Mouse (Mus musculus): Measurements from ENCODE around the gene Tdrd12. TPM values are rescaled to one million over a fixed set of nuclear protein-coding genes. Genes with fewer than 3 reads are reported as not detected.

Tdrd12 gene
- total RNA-seq, 2 experiments from 2014 or later, result 0.64 to 0.74 TPM

DNA sequence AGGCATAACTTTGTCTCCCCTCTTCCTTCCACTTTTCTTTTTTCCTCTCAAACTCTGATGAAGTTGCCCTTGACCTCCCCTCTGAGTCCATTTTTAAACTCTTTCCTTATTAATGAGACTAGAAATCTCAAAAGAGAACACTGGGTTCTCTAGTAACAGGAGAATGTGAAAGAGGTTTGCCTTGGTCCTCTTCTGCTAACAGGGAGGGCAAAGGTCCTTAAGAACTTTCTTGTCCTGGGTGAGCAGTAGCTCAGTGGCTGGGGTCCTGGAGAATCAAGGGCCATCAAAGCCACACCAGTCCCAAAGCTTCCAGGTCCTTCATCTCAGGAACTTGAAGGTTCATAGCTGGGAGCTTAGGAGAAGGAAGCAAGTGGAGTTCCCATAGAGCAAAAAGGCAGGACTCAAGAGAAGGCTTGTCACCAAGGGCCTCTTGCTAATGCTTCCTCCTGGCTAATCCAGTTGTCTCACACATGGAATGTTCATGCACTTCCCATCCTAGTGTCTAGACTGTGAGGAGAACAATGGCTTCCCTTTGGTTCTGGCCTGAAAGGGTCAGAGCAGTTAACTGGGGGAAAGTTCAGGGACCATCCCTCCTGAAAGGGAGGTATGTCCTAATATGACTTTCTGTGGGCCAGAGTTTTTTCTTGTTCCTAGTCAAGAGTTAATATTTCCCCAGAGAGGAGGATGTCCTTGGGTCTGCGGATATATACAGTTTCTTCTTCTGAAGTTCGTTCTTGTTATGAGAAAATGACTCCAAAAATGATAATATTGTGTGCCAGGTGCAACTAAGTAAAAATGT, 26.7 kb upstream of the Tdrd12 start:
- no peak for DNase-seq (ENCODE audit: low spot score in 2 of 2)
- H3K4me3 ChIP-seq, result no peak overlapping the region
- H3K27ac ChIP-seq, result no peak overlapping the region
- TF ChIP-seq CTCF (conservative IDR thresholded peaks at IDR 0.05), result no peak

DNA sequence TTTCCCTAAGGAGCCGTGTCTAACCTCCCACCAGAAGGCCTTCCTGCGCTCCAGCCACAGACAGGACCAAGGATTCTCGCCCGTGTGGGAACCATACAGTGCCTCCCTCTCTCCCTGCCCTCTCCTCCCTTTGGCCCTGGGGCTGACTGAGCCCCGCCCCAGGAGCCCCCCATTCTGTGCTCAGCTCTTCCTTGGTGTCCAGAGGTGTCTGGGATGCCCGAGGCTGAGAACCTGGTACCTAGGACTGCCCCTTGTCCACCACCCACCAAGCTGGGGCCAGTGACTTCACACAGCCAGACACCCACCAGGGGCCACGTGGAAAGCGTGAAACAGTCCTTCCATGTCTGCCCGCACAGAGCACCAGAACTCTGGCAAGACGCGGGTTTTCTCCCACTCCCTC, 25.5 kb upstream of the Tdrd12 start:
- Histone ChIP-seq H3K4me3 (no peak overlapping the region), H3K27ac (no peak overlapping the region)
- no peak for TF ChIP-seq CTCF (conservative IDR thresholded peaks at IDR 0.05)
- DNase-seq (ENCODE audit: low spot score in 2 of 2), result no peak

DNA sequence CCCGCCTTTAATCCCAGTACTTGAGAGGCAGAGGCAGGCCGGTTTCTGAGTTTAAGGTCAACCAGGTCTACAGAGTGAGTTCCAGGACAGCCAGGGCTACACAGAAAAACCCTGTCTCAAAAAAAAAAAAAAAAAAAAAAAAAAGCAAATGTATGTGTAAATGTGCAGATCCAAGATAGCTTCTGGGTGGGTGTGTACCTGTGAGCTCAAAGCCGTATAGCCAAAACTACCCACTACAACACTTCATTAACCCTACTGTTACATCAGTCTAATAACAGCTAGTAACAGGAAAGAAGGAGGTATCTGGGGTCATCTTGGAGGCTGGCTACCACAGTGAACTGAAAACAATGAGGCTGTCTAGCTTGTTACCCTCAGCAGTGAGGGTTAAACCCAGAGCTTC, 22.3 kb upstream of the Tdrd12 start:
- Histone ChIP-seq H3K4me3 (no peak overlapping the region), H3K27ac (no peak overlapping the region)
- no peak for TF ChIP-seq CTCF (conservative IDR thresholded peaks at IDR 0.05)
- no peak for DNase-seq (ENCODE audit: low spot score in 2 of 2)

DNA sequence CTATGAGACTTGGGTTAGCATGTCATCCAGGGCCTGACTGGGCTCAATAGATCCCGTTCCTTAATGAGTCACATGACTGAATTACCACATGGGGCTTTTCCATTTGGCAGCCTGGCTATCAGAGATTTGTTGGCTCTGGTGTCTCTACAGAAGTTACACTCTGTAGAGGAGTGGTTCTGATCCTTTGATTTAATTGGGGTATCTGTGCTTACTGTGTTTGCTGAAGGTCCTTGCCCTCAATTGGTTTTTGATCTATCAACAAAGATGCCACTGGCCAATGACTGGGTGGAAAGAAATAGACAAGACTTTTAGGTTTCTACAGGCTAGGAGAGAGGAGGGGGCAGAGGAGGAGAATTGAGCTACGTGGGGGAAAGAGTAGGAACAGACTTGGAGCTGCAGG, 21.1 kb upstream of the Tdrd12 start:
- no peak for TF ChIP-seq CTCF (conservative IDR thresholded peaks at IDR 0.05)
- Histone ChIP-seq H3K4me3 (no peak overlapping the region), H3K27ac (no peak overlapping the region)
- DNase-seq (ENCODE audit: low spot score in 2 of 2), result no peak

DNA sequence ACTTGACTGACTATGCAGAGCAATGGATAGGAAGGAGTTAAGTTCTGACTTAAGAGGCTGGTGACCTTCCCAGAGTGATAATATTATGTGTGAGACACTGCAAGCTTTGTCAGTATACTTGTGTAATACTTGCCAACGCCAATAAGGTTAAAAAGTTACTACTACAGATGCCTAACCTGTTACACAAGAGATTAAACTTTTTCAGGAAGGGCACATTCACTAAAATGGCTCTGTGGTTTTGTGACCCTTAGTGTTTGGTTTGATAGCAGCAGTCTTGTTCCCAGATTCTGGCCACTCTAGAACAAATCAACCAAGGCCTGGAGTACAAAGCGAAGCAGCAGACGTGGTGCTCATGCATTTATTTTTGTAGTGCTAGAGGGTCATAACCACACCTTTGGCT, 20.0 kb upstream of the Tdrd12 start:
- Histone ChIP-seq H3K27ac (no peak overlapping the region), H3K4me3 (no peak overlapping the region)
- DNase-seq (ENCODE audit: low spot score in 2 of 2), result no peak
- no peak for TF ChIP-seq CTCF (conservative IDR thresholded peaks at IDR 0.05)

DNA sequence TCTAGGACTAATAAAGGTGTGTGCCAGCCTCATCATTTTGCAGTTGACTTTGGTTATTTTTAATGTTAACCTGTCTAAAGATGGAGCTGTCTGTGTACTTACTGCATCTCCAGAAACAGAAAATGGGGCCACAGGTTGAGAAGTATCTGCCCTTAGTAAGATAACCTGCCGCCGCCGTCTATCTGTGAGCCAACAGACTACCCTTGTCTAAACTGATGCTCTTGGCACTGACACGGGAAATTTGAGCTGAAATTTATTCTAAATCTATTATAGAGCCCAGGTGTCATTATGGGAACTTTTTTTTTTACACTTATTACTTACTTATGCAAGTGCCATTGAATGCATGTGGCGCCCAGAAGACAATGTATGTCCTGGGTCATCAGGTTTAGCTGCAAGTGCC, 19.4 kb upstream of the Tdrd12 start:
- TF ChIP-seq CTCF (conservative IDR thresholded peaks at IDR 0.05), result no peak

DNA sequence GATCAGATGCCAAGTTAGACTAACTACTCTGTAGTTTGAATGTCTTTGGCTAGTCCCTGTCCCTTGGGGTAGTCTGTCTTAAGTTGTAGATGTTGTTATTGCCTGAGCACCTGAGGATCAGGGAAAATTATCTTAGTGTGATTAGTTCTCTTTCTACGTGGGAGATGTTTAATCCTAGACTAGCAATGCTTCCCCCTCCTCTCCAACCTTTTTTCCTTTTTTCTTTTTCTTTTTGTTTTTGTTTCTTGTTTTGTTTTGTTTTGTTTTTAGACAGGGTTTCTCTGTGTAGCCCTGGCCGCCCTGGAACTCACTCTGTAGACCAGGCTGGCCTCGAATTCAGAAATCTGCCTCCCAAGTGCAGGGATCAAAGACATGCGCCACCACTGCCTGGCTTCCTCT, 18.7 kb upstream of the Tdrd12 start, which contains the start of gene Nudt19:
Gene Nudt19, minus strand, starts transcription at position 100 of the 399 bp plus-strand sequence.
- Histone ChIP-seq H3K4me3 (peak within 1 kb of the TSS; percentile 83), H3K27ac (peak within 1 kb of the TSS; percentile 95)
- TF ChIP-seq CTCF (conservative IDR thresholded peaks at IDR 0.05), result no peak
- no peak for DNase-seq (ENCODE audit: low spot score in 2 of 2)

More for the DNA sequence above, 19.4 kb upstream of the Tdrd12 start:
- Histone ChIP-seq H3K27ac (no peak overlapping the region), H3K4me3 (no peak overlapping the region)
- no peak for DNase-seq (ENCODE audit: low spot score in 2 of 2)

DNA sequence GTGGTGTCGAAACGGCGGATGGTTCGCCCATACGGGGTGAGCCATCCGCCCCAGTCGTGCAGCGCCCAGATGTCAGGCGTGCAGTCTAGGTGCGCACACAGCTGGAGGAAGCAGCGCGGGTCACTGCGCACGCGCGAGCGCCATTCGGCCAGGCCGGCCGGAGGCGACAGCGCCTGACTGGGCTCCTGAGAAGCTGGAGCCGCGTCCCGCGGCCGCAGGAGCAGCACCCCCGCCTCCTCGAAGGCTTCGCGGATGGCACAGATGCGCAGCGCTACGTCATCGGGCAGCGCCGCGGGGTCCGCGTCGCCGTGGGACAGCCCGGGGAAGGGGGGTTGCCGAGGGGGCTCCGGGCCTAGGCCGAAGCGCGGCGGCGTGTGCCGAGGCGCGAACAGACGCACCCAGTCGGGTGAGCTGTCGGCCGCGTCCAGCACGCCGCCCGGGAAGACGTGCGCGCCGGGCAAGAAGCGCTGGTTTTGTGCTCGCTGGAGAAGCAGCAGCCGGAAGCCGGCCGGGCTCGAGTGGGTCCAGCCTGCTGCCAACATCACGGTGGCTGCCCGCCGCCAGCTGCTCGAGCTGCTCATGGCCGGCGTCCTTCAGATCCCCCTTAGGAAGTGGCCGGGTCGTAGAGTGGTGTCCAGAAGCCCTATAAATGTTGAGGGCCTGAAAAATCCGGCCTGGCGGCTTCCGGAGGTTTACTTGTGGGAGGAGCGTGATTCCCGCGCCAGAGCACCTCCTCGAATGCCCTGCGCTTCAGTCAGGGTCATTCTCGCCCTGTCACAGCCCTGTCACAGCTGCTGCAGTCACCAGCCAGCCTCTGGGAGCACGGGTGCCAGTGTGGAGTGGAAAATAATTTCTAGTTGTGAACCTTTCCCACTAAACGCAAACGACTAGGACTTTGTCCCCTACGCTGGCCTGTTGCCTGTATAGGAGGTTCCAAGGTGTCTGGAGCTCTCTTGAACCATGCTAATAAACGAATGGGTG, 18.0 kb upstream of the Tdrd12 start:
- H3K4me3 ChIP-seq, result peak overlapping the region; percentile 83
- peak overlapping the region; percentile 95 for H3K27ac ChIP-seq
- TF ChIP-seq CTCF (conservative IDR thresholded peaks at IDR 0.05), result no peak
- DNase-seq (ENCODE audit: low spot score in 2 of 2), result peak; percentile 89 to 92

DNA sequence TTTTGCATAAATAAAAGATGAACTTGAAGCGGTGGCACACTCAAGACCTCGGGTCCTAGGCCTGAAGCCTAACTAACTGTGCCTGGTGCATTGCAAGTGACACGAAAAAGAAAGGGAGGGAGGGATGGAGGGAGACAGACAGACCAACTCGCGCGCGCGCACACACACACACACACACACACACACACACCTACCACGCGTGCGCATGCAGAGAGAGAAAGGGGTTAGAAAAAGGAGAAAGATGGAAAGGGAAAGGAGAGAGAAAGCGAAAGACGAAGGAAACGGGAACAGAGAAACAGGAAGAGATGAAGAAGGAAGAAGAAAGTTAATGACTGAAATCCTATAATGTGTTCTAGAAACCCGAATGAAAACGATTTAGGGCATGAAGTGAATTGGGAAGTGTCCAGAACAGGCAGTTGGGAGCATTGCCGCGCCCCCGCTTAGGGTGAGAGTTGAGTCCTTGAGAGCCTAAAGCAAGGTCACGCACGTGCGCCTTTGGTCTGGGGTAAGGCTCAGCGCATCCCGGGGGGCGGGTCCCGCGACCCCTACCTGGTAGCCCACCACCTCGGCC, 17.1 kb upstream of the Tdrd12 start:
- H3K4me3 ChIP-seq, result peak overlapping the region; percentile 83
- DNase-seq (ENCODE audit: low spot score in 2 of 2), result peak; percentile 26 to 50
- H3K27ac ChIP-seq, result peak overlapping the region; percentile 95
- TF ChIP-seq CTCF (conservative IDR thresholded peaks at IDR 0.05), result no peak

DNA sequence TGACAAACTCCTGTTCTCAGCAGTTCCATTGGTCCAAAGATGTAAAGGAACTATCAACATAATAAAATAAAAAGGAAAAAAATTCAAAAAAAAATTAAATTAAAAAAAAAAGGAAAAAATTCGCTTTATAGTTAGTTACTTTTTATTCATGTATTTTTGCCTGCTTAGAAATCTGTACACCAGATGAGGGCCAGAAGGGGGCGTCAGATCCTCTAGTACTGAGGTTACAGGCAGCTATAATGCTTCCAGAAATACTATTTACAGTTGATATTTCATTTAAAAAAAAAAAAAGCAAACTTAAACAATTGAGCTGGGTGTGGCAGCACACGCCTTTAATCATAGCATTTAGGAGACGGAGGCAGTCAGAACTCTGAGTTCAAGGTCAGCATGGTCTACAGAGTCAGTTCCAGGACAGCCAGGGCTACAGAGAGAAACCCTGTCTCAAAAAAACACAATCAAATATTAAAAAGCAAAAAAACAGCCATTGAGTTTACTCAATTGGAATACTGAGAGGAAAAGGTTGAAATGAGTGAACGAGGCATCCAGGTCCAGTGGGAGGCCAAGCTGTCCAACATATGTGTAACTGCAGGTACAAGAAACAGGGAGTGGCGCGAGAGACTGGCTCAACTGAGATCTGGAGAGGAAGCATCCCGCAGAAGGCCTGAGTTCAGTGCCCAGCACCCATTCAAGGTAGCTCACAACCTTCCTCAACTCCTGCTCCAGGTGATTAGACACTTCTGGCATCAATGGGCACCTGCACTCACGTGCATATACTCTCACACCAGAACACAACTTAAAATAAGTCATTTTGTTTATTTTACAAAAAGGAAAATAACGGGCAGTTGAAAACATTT, 16.4 kb upstream of the Tdrd12 start:
- DNase-seq (ENCODE audit: low spot score in 2 of 2), result peak; percentile 21 to 26
- peak overlapping the region; percentile 83 for H3K4me3 ChIP-seq
- H3K27ac ChIP-seq, result peak overlapping the region; percentile 95
- peak; percentile 73 for TF ChIP-seq CTCF (conservative IDR thresholded peaks at IDR 0.05)

DNA sequence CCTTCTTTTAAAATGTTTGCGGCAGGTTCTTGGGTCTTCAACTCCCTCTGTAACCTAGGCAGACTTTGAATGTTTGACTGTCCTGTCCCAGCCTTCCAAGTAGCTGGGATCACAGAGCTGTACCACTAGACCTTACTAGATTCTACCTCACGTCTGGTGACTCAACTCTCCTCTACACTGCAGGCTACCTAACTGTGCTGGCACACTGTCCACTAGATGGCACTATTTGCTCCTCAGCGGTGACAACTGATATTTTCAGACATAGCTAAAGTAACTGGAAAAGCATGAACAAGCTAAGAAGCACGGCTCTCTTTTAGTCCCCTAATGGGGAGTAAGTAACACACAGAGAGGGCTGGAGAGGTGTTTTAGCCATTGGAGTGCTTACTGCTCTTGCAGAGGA, 8.3 kb upstream of the Tdrd12 start:
- TF ChIP-seq CTCF (conservative IDR thresholded peaks at IDR 0.05), result peak; percentile 93
- H3K4me3 ChIP-seq, result no peak overlapping the region
- H3K27ac ChIP-seq, result no peak overlapping the region
- DNase-seq (ENCODE audit: low spot score in 2 of 2), result peak; percentile 59 to 60

Data from layer of hippocampus, adult 2 months (tissue).